8 mouse cellular contexts compared by ENCODE assay signal in the genomic region with DNA sequence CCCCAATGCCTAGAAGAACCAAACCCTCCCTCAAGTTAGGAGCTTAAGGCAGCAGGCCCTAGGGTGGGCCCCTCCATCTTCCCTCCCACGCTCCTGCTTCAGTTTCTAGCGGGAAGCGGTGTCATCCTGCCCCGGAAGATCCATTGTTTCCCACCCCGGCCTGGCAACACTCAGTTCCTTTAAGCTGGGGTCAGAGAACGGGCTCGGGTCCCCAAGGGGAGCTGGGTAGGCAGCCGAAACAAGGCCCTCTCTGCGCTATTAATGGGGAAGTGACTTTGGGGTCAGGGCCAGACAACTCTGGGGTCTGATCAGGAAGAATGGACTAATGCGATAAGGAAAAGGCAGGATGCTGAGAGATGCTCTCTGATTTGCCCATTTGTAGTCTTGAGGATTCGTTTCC. TPM values are rescaled to one million over a fixed set of nuclear protein-coding genes. Genes with fewer than 3 reads are reported as not detected.
DNase-seq lines count a peak whose midpoint lies in the region; ATAC-seq and TF ChIP-seq lines count a peak whose summit lies in the region.

No protein-coding gene starts in this region.

- TF ChIP-seq EP300 in lung, postnatal 0 days (IDR thresholded peaks at IDR 0.05) = no peak; the same call in 1 of the 2 replicates
- TF ChIP-seq EP300 in stomach, postnatal 0 days (optimal IDR thresholded peaks at IDR 0.05) = no peak

- 0 out of 2 replicates have a peak, but pooled peaks have one; percentile 13 for TF ChIP-seq POLR2A in cortical plate, adult 2 months (IDR thresholded peaks at IDR 0.05; ENCODE audit: extremely low read depth, insufficient read depth, low read length)
- TF ChIP-seq POLR2A in kidney, adult 2 months (IDR thresholded peaks at IDR 0.05; ENCODE audit: low read depth, low read length) = no peak

- no peaks in the 10 kb centered on the region for H3K4me1 ChIP-seq in cortical plate, adult 2 months (ENCODE audit: control insufficient read depth, insufficient read depth, low read length)
- peaks cover 57% of the 10 kb centered on the region for H3K4me1 ChIP-seq in heart, embryonic 10.5 days
- peaks cover 3% of the 10 kb centered on the region; the same call in 1 of the 2 replicates for H3K4me1 ChIP-seq in kidney, adult 2 months (ENCODE audit: control insufficient read depth, insufficient read depth, low read length)
- H3K4me1 ChIP-seq in lung, postnatal 0 days (ENCODE audit: insufficient read depth, low read depth, low read length) = peaks cover 10% of the 10 kb centered on the region
- peaks cover 8% of the 10 kb centered on the region; the same call in 1 of the 2 replicates for H3K4me1 ChIP-seq in stomach, postnatal 0 days (replicated peaks; ENCODE audit: control insufficient read depth, insufficient read depth)

- peak overlapping the region; percentile 84; the same call in 1 of the 2 replicates for H3K9ac ChIP-seq in lung, postnatal 0 days (replicated peaks; ENCODE audit: low read depth)
- peak overlapping the region; percentile 95; the same call in 1 of the 2 replicates for H3K9ac ChIP-seq in stomach, postnatal 0 days (ENCODE audit: low read length)

- WGBS in heart, embryonic 10.5 days = 19% methylated on average over 11 of the region's 11 CpGs
- 40% methylated on average over 11 of the region's 11 CpGs for whole genome bisulfite sequencing in kidney, adult 2 months
- WGBS in lung, postnatal 0 days = 27% methylated on average over 11 of the region's 11 CpGs
- WGBS in stomach, postnatal 0 days = 35% methylated on average over 11 of the region's 11 CpGs

- H3K36me3 ChIP-seq in heart, embryonic 10.5 days = peaks cover 29% of the 10 kb centered on the region
- H3K36me3 ChIP-seq in kidney, adult 2 months (ENCODE audit: control insufficient read depth, insufficient read depth, low read length) = no peaks in the 10 kb centered on the region
- peaks cover 10% of the 10 kb centered on the region; the same call in 1 of the 2 replicates for H3K36me3 ChIP-seq in lung, postnatal 0 days (ENCODE audit: insufficient read depth, low read length)
- peaks cover 15% of the 10 kb centered on the region for H3K36me3 ChIP-seq in stomach, postnatal 0 days (ENCODE audit: control insufficient read depth, insufficient read depth, low read length)

- H3K4me2 ChIP-seq in lung, postnatal 0 days (replicated peaks; ENCODE audit: low read depth, low read length) = peak overlapping the region; percentile 76
- H3K4me2 ChIP-seq in stomach, postnatal 0 days (replicated peaks; ENCODE audit: low read depth) = peak overlapping the region; percentile 71

- H3K27ac ChIP-seq in cortical plate, adult 2 months (ENCODE audit: insufficient read depth, low read length) = peak overlapping the region; percentile 56
- H3K27ac ChIP-seq in heart, embryonic 10.5 days = peak overlapping the region; percentile 99
- peak overlapping the region; percentile 65 for H3K27ac ChIP-seq in kidney, adult 2 months (ENCODE audit: insufficient read depth, low read depth, low read length)
- peak overlapping the region; percentile 94 for H3K27ac ChIP-seq in lung, postnatal 0 days (ENCODE audit: low read length)
- peak overlapping the region; percentile 97 for H3K27ac ChIP-seq in stomach, postnatal 0 days (replicated peaks)

- H3K9me3 ChIP-seq in heart, embryonic 10.5 days = no peaks in the 10 kb centered on the region
- no peaks in the 10 kb centered on the region for H3K9me3 ChIP-seq in lung, postnatal 0 days (ENCODE audit: low read length)
- no peaks in the 10 kb centered on the region for H3K9me3 ChIP-seq in stomach, postnatal 0 days (ENCODE audit: control insufficient read depth, low read length)

- no peak for TF ChIP-seq CTCF in cortical plate, adult 2 months (IDR thresholded peaks at IDR 0.05; ENCODE audit: extremely low read depth, insufficient read depth, low read length)
- no peak for TF ChIP-seq CTCF in kidney, adult 2 months (conservative IDR thresholded peaks at IDR 0.05; ENCODE audit: insufficient read depth, insufficient read length, low read depth, low read length)
- TF ChIP-seq CTCF in lung, postnatal 0 days (IDR thresholded peaks at IDR 0.05) = no peak
- TF ChIP-seq CTCF in stomach, postnatal 0 days (IDR thresholded peaks at IDR 0.05; ENCODE audit: low read depth) = no peak

- H3K4me3 ChIP-seq in cortical plate, adult 2 months (ENCODE audit: insufficient read depth, low read length) = peak overlapping the region; percentile 85
- peak overlapping the region; percentile 77 for H3K4me3 ChIP-seq in heart, embryonic 10.5 days
- H3K4me3 ChIP-seq in kidney, adult 2 months (ENCODE audit: insufficient read depth, low read depth, low read length) = peak overlapping the region; percentile 75
- H3K4me3 ChIP-seq in lung, postnatal 0 days (ENCODE audit: low read depth, low read length) = peak overlapping the region; percentile 63
- peak overlapping the region; percentile 65; the same call in 1 of the 2 replicates for H3K4me3 ChIP-seq in stomach, postnatal 0 days (ENCODE audit: low read depth, low read length)

- peaks cover 10% of the 10 kb centered on the region for H3K27me3 ChIP-seq in heart, embryonic 10.5 days (ENCODE audit: insufficient read depth, poor library complexity, severe bottlenecking)
- no peaks in the 10 kb centered on the region for H3K27me3 ChIP-seq in kidney, adult 2 months (replicated peaks; ENCODE audit: control insufficient read depth, insufficient read depth, low read length)
- no peaks in the 10 kb centered on the region for H3K27me3 ChIP-seq in lung, postnatal 0 days (replicated peaks; ENCODE audit: insufficient read depth, low read length)
- no peaks in the 10 kb centered on the region for H3K27me3 ChIP-seq in stomach, postnatal 0 days (ENCODE audit: control insufficient read depth, insufficient read depth, low read length)

- peak; percentile 1; the same call in 1 of the 2 replicates for ATAC-seq in lung, postnatal 0 days
- no peak for ATAC-seq in stomach, postnatal 0 days (ENCODE audit: low FRiP score, low TSS enrichment)

- DNase-seq in retina, embryonic 14.5 days (ENCODE audit: low spot score) = peak; percentile 20
- DNase-seq in retina, postnatal 1 day = no peak
- DNase-seq in heart, embryonic 10.5 days (ENCODE audit: low spot score) = peak; percentile 76
- peak; percentile 82 for DNase-seq in kidney, adult 2 months
- peak; percentile 63 for DNase-seq in lung, postnatal 0 days (ENCODE audit: low spot score)
- peak; percentile 33 for DNase-seq in stomach, postnatal 0 days (ENCODE audit: low spot score)
- no peak for DNase-seq in right cerebral cortex, postnatal 14 days

RNA-seq across cellular contexts. Expression of gene Tmem88, which starts 1.3 kb away (rescaled TPM):
- 6.5 and 6.8 TPM in 2 replicates for polyA plus RNA-seq in cortical plate, adult 2 months (2012; rRNA removed)
- polyA plus RNA-seq in heart, embryonic 10.5 days (2016; fragmentation: Nextera tagmentation; extraction: Ambion mirVana) = 38.9 and 52.5 TPM in 2 replicates
- 25.4 and 25.8 TPM in 2 replicates for polyA plus RNA-seq in kidney, adult 2 months (2012; rRNA removed)
- 96.5 and 101 TPM in 2 replicates for polyA plus RNA-seq in lung, postnatal 0 days (2015; fragmentation: Nextera tagmentation; extraction: Ambion mirVana)
- 14.9 and 17.8 TPM in 2 replicates for polyA plus RNA-seq in stomach, postnatal 0 days (2015; fragmentation: Nextera tagmentation; extraction: Ambion mirVana)

RNA-seq across cellular contexts. Expression of gene Cyb5d1, which starts 1.3 kb away (rescaled TPM):
- polyA plus RNA-seq in cortical plate, adult 2 months (2012; rRNA removed) = 34.3 and 35.6 TPM in 2 replicates
- polyA plus RNA-seq in heart, embryonic 10.5 days (2016; fragmentation: Nextera tagmentation; extraction: Ambion mirVana) = 27.4 and 31.8 TPM in 2 replicates
- polyA plus RNA-seq in kidney, adult 2 months (2012; rRNA removed) = 26.6 and 27.9 TPM in 2 replicates
- polyA plus RNA-seq in lung, postnatal 0 days (2015; fragmentation: Nextera tagmentation; extraction: Ambion mirVana) = 16.3 and 16.5 TPM in 2 replicates
- polyA plus RNA-seq in stomach, postnatal 0 days (2015; fragmentation: Nextera tagmentation; extraction: Ambion mirVana) = 9.1 and 9.5 TPM in 2 replicates

RNA-seq across cellular contexts. Expression of gene Naa38, which starts 1.5 kb away (rescaled TPM):
- 215 and 222 TPM in 2 replicates for polyA plus RNA-seq in cortical plate, adult 2 months (2012; rRNA removed)
- polyA plus RNA-seq in heart, embryonic 10.5 days (2016; fragmentation: Nextera tagmentation; extraction: Ambion mirVana) = 158 and 165 TPM in 2 replicates
- 251 and 317 TPM in 2 replicates for polyA plus RNA-seq in kidney, adult 2 months (2012; rRNA removed)
- 126 and 142 TPM in 2 replicates for polyA plus RNA-seq in lung, postnatal 0 days (2015; fragmentation: Nextera tagmentation; extraction: Ambion mirVana)
- 153 and 170 TPM in 2 replicates for polyA plus RNA-seq in stomach, postnatal 0 days (2015; fragmentation: Nextera tagmentation; extraction: Ambion mirVana)

RNA-seq across cellular contexts. Expression of gene Kdm6b, which starts 16.7 kb away (rescaled TPM):
- polyA plus RNA-seq in cortical plate, adult 2 months (2012; rRNA removed) = 5.0 and 5.3 TPM in 2 replicates
- 20.9 and 26.9 TPM in 2 replicates for polyA plus RNA-seq in heart, embryonic 10.5 days (2016; fragmentation: Nextera tagmentation; extraction: Ambion mirVana)
- 8.8 and 10.5 TPM in 2 replicates for polyA plus RNA-seq in kidney, adult 2 months (2012; rRNA removed)
- 29.4 and 34.9 TPM in 2 replicates for polyA plus RNA-seq in lung, postnatal 0 days (2015; fragmentation: Nextera tagmentation; extraction: Ambion mirVana)
- polyA plus RNA-seq in stomach, postnatal 0 days (2015; fragmentation: Nextera tagmentation; extraction: Ambion mirVana) = 12.9 and 13.1 TPM in 2 replicates

RNA-seq across cellular contexts. Expression of gene Chd3, which starts 27.6 kb away (rescaled TPM):
- 242 and 274 TPM in 2 replicates for polyA plus RNA-seq in cortical plate, adult 2 months (2012; rRNA removed)
- polyA plus RNA-seq in heart, embryonic 10.5 days (2016; fragmentation: Nextera tagmentation; extraction: Ambion mirVana) = 15.8 and 26.5 TPM in 2 replicates
- 168 and 175 TPM in 2 replicates for polyA plus RNA-seq in kidney, adult 2 months (2012; rRNA removed)
- 29.9 and 38.4 TPM in 2 replicates for polyA plus RNA-seq in lung, postnatal 0 days (2015; fragmentation: Nextera tagmentation; extraction: Ambion mirVana)
- 18.4 and 18.9 TPM in 2 replicates for polyA plus RNA-seq in stomach, postnatal 0 days (2015; fragmentation: Nextera tagmentation; extraction: Ambion mirVana)

Comparison
In these comparisons a context has a peak if more than half of its experiments do, and no peak if none do; other contexts are left out.
1. DNase-seq: peak in retina, embryonic 14.5 days (single experiment), heart, embryonic 10.5 days (single experiment), kidney, adult 2 months (single experiment), lung, postnatal 0 days (single experiment) and stomach, postnatal 0 days (single experiment); none in retina, postnatal 1 day (single experiment) and right cerebral cortex, postnatal 14 days (single experiment).
2. Peak in every context shown above with its lines, with median percentiles within 50 percentile points of each other: H3K27ac ChIP-seq and H3K4me3 ChIP-seq.